Mouse (Mus musculus) limb, embryonic 13.5 days (tissue): ENCODE data around the gene Cd6. TPM values are rescaled to one million over a fixed set of nuclear protein-coding genes. Genes with fewer than 3 reads are reported as not detected.

Experiments used
- ATAC-seq: fragments of 200-750 bp; cut with Nextera tagmentation; 2 replicates; pipeline ENCODE4 v1.8.0; 2017; ENCODE audit warnings: low read depth, moderate number of reproducible peaks, moderate TSS enrichment; ENCODE audit not compliant: low FRiP score
- H3K27ac ChIP-seq: fragments of 300-500 bp; sonication (generic); 2 replicates; pipeline ENCODE4 v1.5.1; 2015; ENCODE audit warnings: inconsistent platforms, mild to moderate bottlenecking, moderate library complexity
- H3K27me3 ChIP-seq: fragments of 300-500 bp; sonication (generic); 2 replicates; pipeline ENCODE4 v1.6.1; 2015; ENCODE audit warnings: mild to moderate bottlenecking, inconsistent platforms
- H3K36me3 ChIP-seq: fragments of 300-500 bp; sonication (generic); 2 replicates; pipeline ENCODE4 v1.6.1; 2015; ENCODE audit warnings: inconsistent platforms, mild to moderate bottlenecking, moderate library complexity
- H3K4me1 ChIP-seq: fragments of 300-500 bp; sonication (generic); 2 replicates; pipeline ENCODE4 v1.6.1; 2015; ENCODE audit warnings: inconsistent platforms
- H3K4me2 ChIP-seq: fragments of 300-500 bp; sonication (generic); replicated peaks from 2 replicates; pipeline ENCODE4 v1.6.1; 2015; ENCODE audit warnings: inconsistent platforms, mild to moderate bottlenecking, moderate library complexity
- H3K4me3 ChIP-seq: fragments of 300-500 bp; sonication (generic); 2 replicates; pipeline ENCODE4 v1.5.1; 2015; ENCODE audit warnings: moderate library complexity, mild to moderate bottlenecking, inconsistent platforms
- H3K9ac ChIP-seq: fragments of 300-500 bp; sonication (generic); 2 replicates; pipeline ENCODE4 v1.6.1; 2015; ENCODE audit warnings: mild to moderate bottlenecking, inconsistent platforms
- H3K9me3 ChIP-seq: fragments of 300-500 bp; sonication (generic); 2 replicates; pipeline ENCODE4 v1.6.1; 2016; ENCODE audit warnings: inconsistent platforms
- whole genome bisulfite sequencing: fragments of 180-500 bp; shearing (Covaris S2); methylation state at CpG from one replicate; pipeline ENCODE4 v1.1.7; 2015; 5-methylcytosine and 5-hydroxymethylcytosine counted together
- polyA plus RNA-seq: library from polyadenylated mRNA; unstranded; fragments of >200 nt; fragmentation: Nextera tagmentation; extraction: Ambion mirVana; gene quantifications from 2 replicates; pipeline ENCODE4 v1.2.1, GENCODE M21; 2015

Gene Cd6
- polyA plus RNA-seq, 1 experiment from 2014 or later: not detected

GRCm38 (mm10) chr19:10831424-10831823 is 1.6 kb upstream of the Cd6 start:
- H3K9ac ChIP-seq: no peak overlapping the region
- H3K27ac ChIP-seq: no peak overlapping the region
- no peaks in the 10 kb centered on the region for H3K4me1 ChIP-seq
- H3K36me3 ChIP-seq: no peaks in the 10 kb centered on the region
- H3K9me3 ChIP-seq: no peaks in the 10 kb centered on the region
- no peak for ATAC-seq
- no peaks in the 10 kb centered on the region for H3K27me3 ChIP-seq
- no peak overlapping the region for H3K4me2 ChIP-seq
- 9% methylated on average over 5 of the region's 5 CpGs for WGBS
- no peak overlapping the region for H3K4me3 ChIP-seq

GRCm38 (mm10) chr19:10828321-10828720 is 1.5 kb downstream of the Cd6 start:
- Histone ChIP-seq H3K4me2 (no peak overlapping the region), H3K9ac (no peak overlapping the region; the same call in 1 of the 2 replicates), H3K27me3 (no peaks in the 10 kb centered on the region), H3K36me3 (no peaks in the 10 kb centered on the region), H3K4me3 (no peak overlapping the region), H3K4me1 (no peaks in the 10 kb centered on the region), H3K27ac (no peak overlapping the region), H3K9me3 (no peaks in the 10 kb centered on the region)
- ATAC-seq: no peak
- 87% methylated on average over 5 of the region's 5 CpGs for WGBS

- H3K27ac ChIP-seq: no peak overlapping the region
- 87% methylated on average over 7 of the region's 7 CpGs for WGBS
- ATAC-seq: no peak
Observed at GRCm38 (mm10) chr19:10824061-10824460, 5.8 kb downstream of the Cd6 start.

GRCm38 (mm10) chr19:10822534-10822933 is 7.3 kb downstream of the Cd6 start:
- Histone ChIP-seq H3K4me3 (no peak overlapping the region), H3K27me3 (no peaks in the 10 kb centered on the region), H3K4me1 (peaks cover 7% of the 10 kb centered on the region; the same call in 1 of the 2 replicates), H3K9me3 (no peaks in the 10 kb centered on the region), H3K4me2 (no peak overlapping the region), H3K9ac (no peak overlapping the region), H3K36me3 (no peaks in the 10 kb centered on the region), H3K27ac (no peak overlapping the region)
- ATAC-seq: no peak
- WGBS: 92% methylated on average over 4 of the region's 4 CpGs

More at GRCm38 (mm10) chr19:10824061-10824460, 5.8 kb downstream of the Cd6 start:
- Histone ChIP-seq H3K9me3 (no peaks in the 10 kb centered on the region), H3K27me3 (no peaks in the 10 kb centered on the region), H3K9ac (no peak overlapping the region), H3K36me3 (no peaks in the 10 kb centered on the region), H3K4me1 (no peaks in the 10 kb centered on the region), H3K4me3 (no peak overlapping the region), H3K4me2 (no peak overlapping the region)

GRCm38 (mm10) chr19:10821319-10821718 is 8.5 kb downstream of the Cd6 start:
- H3K9ac ChIP-seq: no peak overlapping the region
- no peak overlapping the region for H3K4me3 ChIP-seq
- no peaks in the 10 kb centered on the region for H3K27me3 ChIP-seq
- no peak overlapping the region for H3K27ac ChIP-seq
- ATAC-seq: no peak
- H3K4me1 ChIP-seq: peaks cover 7% of the 10 kb centered on the region; the same call in 1 of the 2 replicates
- 66% methylated on average over 7 of the region's 7 CpGs for whole genome bisulfite sequencing
- H3K36me3 ChIP-seq: no peaks in the 10 kb centered on the region
- no peaks in the 10 kb centered on the region for H3K9me3 ChIP-seq
- H3K4me2 ChIP-seq: no peak overlapping the region

GRCm38 (mm10) chr19:10818217-10818946 is 11.5 kb downstream of the Cd6 start:
- peak; percentile 36; the same call in 1 of the 2 replicates for ATAC-seq
- 33% methylated on average over 17 of the region's 17 CpGs for whole genome bisulfite sequencing
- no peak overlapping the region for H3K9ac ChIP-seq
- H3K4me3 ChIP-seq: peak overlapping the region; percentile 20
- H3K4me2 ChIP-seq: peak overlapping the region; percentile 53
- H3K4me1 ChIP-seq: peaks cover 7% of the 10 kb centered on the region; the same call in 1 of the 2 replicates
- H3K27ac ChIP-seq: no peak overlapping the region
- no peaks in the 10 kb centered on the region for H3K27me3 ChIP-seq
- no peaks in the 10 kb centered on the region for H3K36me3 ChIP-seq
- no peaks in the 10 kb centered on the region for H3K9me3 ChIP-seq

- ATAC-seq: no peak
- no peak overlapping the region for H3K4me3 ChIP-seq
- H3K9me3 ChIP-seq: no peaks in the 10 kb centered on the region
- H3K4me2 ChIP-seq: no peak overlapping the region
- WGBS: 76% methylated on average over 2 of the region's 2 CpGs
- H3K27me3 ChIP-seq: no peaks in the 10 kb centered on the region
- no peak overlapping the region for H3K9ac ChIP-seq
- peaks cover 7% of the 10 kb centered on the region; the same call in 1 of the 2 replicates for H3K4me1 ChIP-seq
- H3K27ac ChIP-seq: no peak overlapping the region
- H3K36me3 ChIP-seq: no peaks in the 10 kb centered on the region
Observed at GRCm38 (mm10) chr19:10816462-10816861, 13.4 kb downstream of the Cd6 start.

- peaks cover 7% of the 10 kb centered on the region; the same call in 1 of the 2 replicates for H3K4me1 ChIP-seq
- H3K27me3 ChIP-seq: no peaks in the 10 kb centered on the region
- no peaks in the 10 kb centered on the region for H3K9me3 ChIP-seq
- H3K9ac ChIP-seq: no peak overlapping the region
- no peaks in the 10 kb centered on the region for H3K36me3 ChIP-seq
- no peak overlapping the region for H3K4me3 ChIP-seq
- 80% methylated on average over 6 of the region's 6 CpGs for WGBS
- H3K4me2 ChIP-seq: no peak overlapping the region
- no peak overlapping the region for H3K27ac ChIP-seq
- no peak for ATAC-seq
Observed at GRCm38 (mm10) chr19:10815871-10816270, 14.0 kb downstream of the Cd6 start.

GRCm38 (mm10) chr19:10813905-10814304 is 16.0 kb downstream of the Cd6 start:
- no peaks in the 10 kb centered on the region for H3K36me3 ChIP-seq
- no peak overlapping the region for H3K9ac ChIP-seq
- H3K4me1 ChIP-seq: peaks cover 11% of the 10 kb centered on the region
- no peak overlapping the region for H3K27ac ChIP-seq
- no peak overlapping the region for H3K4me3 ChIP-seq
- H3K4me2 ChIP-seq: no peak overlapping the region
- no peak for ATAC-seq
- H3K27me3 ChIP-seq: no peaks in the 10 kb centered on the region
- H3K9me3 ChIP-seq: no peaks in the 10 kb centered on the region
- 64% methylated on average over 7 of the region's 7 CpGs for WGBS

- Histone ChIP-seq H3K4me3 (no peak overlapping the region), H3K27me3 (no peaks in the 10 kb centered on the region), H3K9ac (no peak overlapping the region), H3K36me3 (no peaks in the 10 kb centered on the region), H3K4me1 (peaks cover 5% of the 10 kb centered on the region), H3K9me3 (no peaks in the 10 kb centered on the region), H3K27ac (no peak overlapping the region), H3K4me2 (no peak overlapping the region)
- ATAC-seq: no peak
- WGBS: 94% methylated on average over 5 of the region's 5 CpGs
Observed at GRCm38 (mm10) chr19:10813039-10813438, 16.8 kb downstream of the Cd6 start.

- no peaks in the 10 kb centered on the region for H3K27me3 ChIP-seq
- no peak overlapping the region for H3K4me2 ChIP-seq
- H3K9me3 ChIP-seq: no peaks in the 10 kb centered on the region
- no peaks in the 10 kb centered on the region for H3K36me3 ChIP-seq
- no peak for ATAC-seq
- H3K9ac ChIP-seq: no peak overlapping the region
- WGBS: 87% methylated on average over 6 of the region's 6 CpGs
- H3K4me1 ChIP-seq: peaks cover 4% of the 10 kb centered on the region; the same call in 1 of the 2 replicates
- no peak overlapping the region for H3K27ac ChIP-seq
- H3K4me3 ChIP-seq: no peak overlapping the region
Observed at GRCm38 (mm10) chr19:10811471-10811870, 18.4 kb downstream of the Cd6 start.

- Histone ChIP-seq H3K4me1 (peaks cover 4% of the 10 kb centered on the region; the same call in 1 of the 2 replicates), H3K36me3 (no peaks in the 10 kb centered on the region), H3K27ac (no peak overlapping the region), H3K9ac (no peak overlapping the region), H3K4me2 (no peak overlapping the region), H3K27me3 (no peaks in the 10 kb centered on the region), H3K9me3 (no peaks in the 10 kb centered on the region), H3K4me3 (no peak overlapping the region)
- 51% methylated on average over 4 of the region's 4 CpGs for WGBS
- ATAC-seq: no peak
Observed at GRCm38 (mm10) chr19:10810176-10810492, 19.7 kb downstream of the Cd6 start.
